Mouse (Mus musculus): Measurements from ENCODE around the gene Brox. TPM values are rescaled to one million over a fixed set of nuclear protein-coding genes. Genes with fewer than 3 reads are reported as not detected.
"Not testable (repeated sequence)": the region's sequence is repeated elsewhere in the genome, so short reads cannot be mapped to it uniquely, and the experiment has no call there.

Gene Brox
- polyA plus RNA-seq, 1 experiment: 26.6 TPM

DNA sequence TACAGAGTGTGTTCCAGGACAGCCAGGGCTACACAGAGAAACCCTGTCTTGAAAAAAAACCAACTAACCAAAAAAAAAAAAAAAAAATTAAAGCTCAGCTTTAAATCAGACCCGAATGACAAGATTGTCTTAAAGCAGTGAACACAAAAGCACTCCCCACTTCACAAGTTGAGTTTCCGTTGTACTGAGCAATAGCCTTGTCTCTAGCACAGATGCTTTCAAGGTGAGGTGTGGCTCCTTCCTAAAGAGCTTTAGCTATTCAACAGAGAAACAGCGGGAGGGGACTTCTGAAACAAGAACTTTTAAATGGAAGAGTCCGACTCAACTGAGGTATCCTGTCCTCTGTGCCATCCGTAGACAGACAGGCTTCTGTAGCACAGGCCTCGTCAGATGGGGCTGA is 27.4 kb upstream of the Brox start:
- H3K4me2 ChIP-seq (ENCODE audit: low read depth): no peak overlapping the region
- H3K79me2 ChIP-seq (ENCODE audit: control insufficient read depth, insufficient read depth): no peaks in the 10 kb centered on the region
- TF ChIP-seq TCF3 (IDR thresholded peaks at IDR 0.05; ENCODE audit: insufficient read length, low read depth) (no peak), E2F4 (IDR thresholded peaks at IDR 0.05; ENCODE audit: insufficient read depth) (no peak)
- H3K36me3 ChIP-seq (ENCODE audit: control insufficient read depth, insufficient read depth): peaks cover 56% of the 10 kb centered on the region
- no peaks in the 10 kb centered on the region for H3K27me3 ChIP-seq (ENCODE audit: control insufficient read depth, insufficient read depth, insufficient read length)
- H3ac ChIP-seq (ENCODE audit: control insufficient read depth, insufficient read length): no peak overlapping the region
- H3K4me3 ChIP-seq: no peak overlapping the region

GRCm38 (mm10) chr1:183323923-183324322 is 26.9 kb upstream of the Brox start:
- TF ChIP-seq MYOG (IDR thresholded peaks at IDR 0.05; ENCODE audit: control insufficient read depth in 1 of 3, insufficient read depth in 1 of 3, insufficient read length in 2 of 3, low read depth in 2 of 3) (no peak), SRF (IDR thresholded peaks at IDR 0.05; ENCODE audit: control insufficient read depth, insufficient read length, low read depth) (no peak), E2F4 (IDR thresholded peaks at IDR 0.05; ENCODE audit: insufficient read depth) (no peak), POLR2AphosphoS2 (IDR thresholded peaks at IDR 0.05; ENCODE audit: insufficient read length, low read depth) (no peak), USF1 (IDR thresholded peaks at IDR 0.05; ENCODE audit: low read depth) (no peak), TCF3 (IDR thresholded peaks at IDR 0.05; ENCODE audit: insufficient read length, low read depth) (no peak), MYOD1 (IDR thresholded peaks at IDR 0.05; ENCODE audit: control insufficient read depth in 1 of 3, insufficient read length in 2 of 3, low read depth in 2 of 3) (no peak), REST (IDR thresholded peaks at IDR 0.05; ENCODE audit: insufficient read depth, insufficient read length) (no peak), TCF12 (IDR thresholded peaks at IDR 0.05; ENCODE audit: insufficient read depth, poor library complexity, severe bottlenecking) (no peak), MAX (IDR thresholded peaks at IDR 0.05; ENCODE audit: low read depth) (no peak), POLR2A (IDR thresholded peaks at IDR 0.05; ENCODE audit: insufficient read length, low read depth) (no peak), CEBPB (IDR thresholded peaks at IDR 0.05; ENCODE audit: insufficient read depth, poor library complexity, severe bottlenecking) (no peak)
- Histone ChIP-seq H3K4me2 (ENCODE audit: low read depth) (no peak overlapping the region), H3K27me3 (ENCODE audit: control insufficient read depth, insufficient read depth, insufficient read length) (no peaks in the 10 kb centered on the region), H3ac (ENCODE audit: control insufficient read depth, insufficient read length) (no peak overlapping the region), H3K4me3 (no peak overlapping the region), H3K79me2 (ENCODE audit: control insufficient read depth, insufficient read depth) (no peaks in the 10 kb centered on the region), H3K36me3 (ENCODE audit: control insufficient read depth, insufficient read depth) (peaks cover 56% of the 10 kb centered on the region)

GRCm38 (mm10) chr1:183322496-183322895 is 25.4 kb upstream of the Brox start:
- not testable (repeated sequence) for H3K4me3 ChIP-seq; H3K4me2 ChIP-seq (ENCODE audit: low read depth); H3K27me3 ChIP-seq (ENCODE audit: control insufficient read depth, insufficient read depth, insufficient read length); H3ac ChIP-seq (ENCODE audit: control insufficient read depth, insufficient read length); H3K79me2 ChIP-seq (ENCODE audit: control insufficient read depth, insufficient read depth)
- peaks cover 54% of the 10 kb centered on the region for H3K36me3 ChIP-seq (ENCODE audit: control insufficient read depth, insufficient read depth)

DNA sequence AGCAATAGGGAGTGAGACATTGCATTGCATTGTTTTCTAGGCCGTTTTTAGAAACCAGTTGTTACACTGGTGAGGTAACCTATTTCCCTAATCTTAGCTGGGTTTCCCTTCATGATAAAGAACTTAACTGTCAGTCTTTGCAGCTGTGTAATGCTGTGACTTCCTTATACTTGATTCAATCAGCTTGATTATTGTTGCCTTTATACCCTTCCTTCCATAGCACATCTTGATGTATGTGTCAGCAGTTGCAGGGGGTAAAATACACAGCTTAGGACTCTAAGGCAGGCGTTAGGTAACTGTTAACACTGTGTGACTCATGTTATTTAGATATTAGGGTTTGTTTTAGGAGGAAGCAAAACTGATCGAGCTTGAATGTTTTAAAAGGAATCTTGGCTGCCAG is 23.6 kb upstream of the Brox start:
- peak overlapping the region; percentile 19 for H3K4me2 ChIP-seq (ENCODE audit: low read depth)
- TF ChIP-seq POLR2AphosphoS2 (IDR thresholded peaks at IDR 0.05; ENCODE audit: insufficient read length, low read depth) (no peak), MYOG (IDR thresholded peaks at IDR 0.05; ENCODE audit: control insufficient read depth in 1 of 3, insufficient read depth in 1 of 3, insufficient read length in 2 of 3, low read depth in 2 of 3) (peak in 1 of 3 experiments; percentile 49)
- H3K27me3 ChIP-seq (ENCODE audit: control insufficient read depth, insufficient read depth, insufficient read length): no peaks in the 10 kb centered on the region
- no peaks in the 10 kb centered on the region for H3K79me2 ChIP-seq (ENCODE audit: control insufficient read depth, insufficient read depth)
- H3K4me3 ChIP-seq: no peak overlapping the region
- peaks cover 55% of the 10 kb centered on the region for H3K36me3 ChIP-seq (ENCODE audit: control insufficient read depth, insufficient read depth)
- no peak overlapping the region for H3ac ChIP-seq (ENCODE audit: control insufficient read depth, insufficient read length)

- Histone ChIP-seq H3K27me3 (ENCODE audit: control insufficient read depth, insufficient read depth, insufficient read length) (no peaks in the 10 kb centered on the region), H3K36me3 (ENCODE audit: control insufficient read depth, insufficient read depth) (peaks cover 61% of the 10 kb centered on the region), H3ac (ENCODE audit: control insufficient read depth, insufficient read length) (no peak overlapping the region), H3K4me3 (no peak overlapping the region), H3K4me2 (ENCODE audit: low read depth) (no peak overlapping the region), H3K79me2 (ENCODE audit: control insufficient read depth, insufficient read depth) (no peaks in the 10 kb centered on the region)
- no peak for TF ChIP-seq POLR2A (IDR thresholded peaks at IDR 0.05; ENCODE audit: insufficient read length, low read depth)
- no peak for TF ChIP-seq SRF (IDR thresholded peaks at IDR 0.05; ENCODE audit: control insufficient read depth, insufficient read length, low read depth)
- no peak for TF ChIP-seq TCF12 (IDR thresholded peaks at IDR 0.05; ENCODE audit: insufficient read depth, poor library complexity, severe bottlenecking)
- TF ChIP-seq TCF3 (IDR thresholded peaks at IDR 0.05; ENCODE audit: insufficient read length, low read depth): no peak
- TF ChIP-seq MYOG (IDR thresholded peaks at IDR 0.05; ENCODE audit: control insufficient read depth in 1 of 3, insufficient read depth in 1 of 3, insufficient read length in 2 of 3, low read depth in 2 of 3): no peak
- no peak for TF ChIP-seq REST (IDR thresholded peaks at IDR 0.05; ENCODE audit: insufficient read depth, insufficient read length)
- TF ChIP-seq E2F4 (IDR thresholded peaks at IDR 0.05; ENCODE audit: insufficient read depth): no peak
- no peak for TF ChIP-seq CEBPB (IDR thresholded peaks at IDR 0.05; ENCODE audit: insufficient read depth, poor library complexity, severe bottlenecking)
- TF ChIP-seq MAX (IDR thresholded peaks at IDR 0.05; ENCODE audit: low read depth): no peak
- no peak for TF ChIP-seq POLR2AphosphoS2 (IDR thresholded peaks at IDR 0.05; ENCODE audit: insufficient read length, low read depth)
- TF ChIP-seq USF1 (IDR thresholded peaks at IDR 0.05; ENCODE audit: low read depth): no peak
- no peak for TF ChIP-seq MYOD1 (IDR thresholded peaks at IDR 0.05; ENCODE audit: control insufficient read depth in 1 of 3, insufficient read length in 2 of 3, low read depth in 2 of 3)
These were observed 18.7 kb upstream of the Brox start for GRCm38 (mm10) chr1:183315783-183316182.

GRCm38 (mm10) chr1:183312076-183312475 is 15.0 kb upstream of the Brox start:
- H3K79me2 ChIP-seq (ENCODE audit: control insufficient read depth, insufficient read depth): no peaks in the 10 kb centered on the region
- H3ac ChIP-seq (ENCODE audit: control insufficient read depth, insufficient read length): no peak overlapping the region
- H3K4me2 ChIP-seq (ENCODE audit: low read depth): no peak overlapping the region
- TF ChIP-seq POLR2AphosphoS2 (IDR thresholded peaks at IDR 0.05; ENCODE audit: insufficient read length, low read depth) (no peak), SRF (IDR thresholded peaks at IDR 0.05; ENCODE audit: control insufficient read depth, insufficient read length, low read depth) (no peak), TCF3 (IDR thresholded peaks at IDR 0.05; ENCODE audit: insufficient read length, low read depth) (no peak), USF1 (IDR thresholded peaks at IDR 0.05; ENCODE audit: low read depth) (no peak), TCF12 (IDR thresholded peaks at IDR 0.05; ENCODE audit: insufficient read depth, poor library complexity, severe bottlenecking) (no peak), REST (IDR thresholded peaks at IDR 0.05; ENCODE audit: insufficient read depth, insufficient read length) (no peak), MAX (IDR thresholded peaks at IDR 0.05; ENCODE audit: low read depth) (no peak), MYOG (IDR thresholded peaks at IDR 0.05; ENCODE audit: control insufficient read depth in 1 of 3, insufficient read depth in 1 of 3, insufficient read length in 2 of 3, low read depth in 2 of 3) (no peak), MYOD1 (IDR thresholded peaks at IDR 0.05; ENCODE audit: control insufficient read depth in 1 of 3, insufficient read length in 2 of 3, low read depth in 2 of 3) (no peak), CEBPB (IDR thresholded peaks at IDR 0.05; ENCODE audit: insufficient read depth, poor library complexity, severe bottlenecking) (no peak), E2F4 (IDR thresholded peaks at IDR 0.05; ENCODE audit: insufficient read depth) (no peak), POLR2A (IDR thresholded peaks at IDR 0.05; ENCODE audit: insufficient read length, low read depth) (no peak)
- no peaks in the 10 kb centered on the region for H3K27me3 ChIP-seq (ENCODE audit: control insufficient read depth, insufficient read depth, insufficient read length)
- H3K4me3 ChIP-seq: no peak overlapping the region
- H3K36me3 ChIP-seq (ENCODE audit: control insufficient read depth, insufficient read depth): peaks cover 40% of the 10 kb centered on the region
